Comparison of ENCODE assay signal across 30 mouse cellular contexts in genomic region chr11:60823771-60824170, GRCm38 (mm10).
"Had no signal": no experiment of that assay in that cellular context is flagged by ENCODE, and none has a peak within 500 bp of the region (broad histone marks: within the 10 kb centered on the region; RNA-seq: fewer than 3 reads in every experiment).

No protein-coding gene starts in this region.

- H3K27ac ChIP-seq: left cerebral cortex, adult 2 months; limb, embryonic 10.5 days; limb, embryonic 12.5 days; limb, embryonic 13.5 days; limb, embryonic 15.5 days; liver, embryonic 12.5 days; liver, embryonic 13.5 days; liver, embryonic 14.5 days; liver, embryonic 15.5 days; lung, embryonic 15.5 days; macrophage; midbrain, embryonic 10.5 days; midbrain, embryonic 12.5 days; midbrain, embryonic 13.5 days; midbrain, embryonic 15.5 days; neural tube, embryonic 12.5 days had no signal

- H3K4me3 ChIP-seq: left cerebral cortex, adult 2 months; limb, embryonic 10.5 days; limb, embryonic 12.5 days; limb, embryonic 13.5 days; limb, embryonic 15.5 days; liver, embryonic 12.5 days; liver, embryonic 13.5 days; liver, embryonic 15.5 days; lung, embryonic 15.5 days; megakaryocyte, embryonic 14.5 days; midbrain, embryonic 10.5 days; midbrain, embryonic 12.5 days; midbrain, embryonic 13.5 days; midbrain, embryonic 15.5 days; myocyte; neural tube, embryonic 12.5 days had no signal

- H3K27me3 ChIP-seq: limb, embryonic 12.5 days; limb, embryonic 13.5 days; limb, embryonic 15.5 days; liver, embryonic 12.5 days; liver, embryonic 13.5 days; liver, embryonic 15.5 days; lung, embryonic 15.5 days; megakaryocyte, embryonic 14.5 days; midbrain, embryonic 12.5 days; midbrain, embryonic 13.5 days; midbrain, embryonic 15.5 days; neural tube, embryonic 12.5 days had no signal

- ATAC-seq: liver, embryonic 12.5 days; lung, postnatal 0 days; midbrain, embryonic 13.5 days; midbrain, embryonic 15.5 days; midbrain, embryonic 16.5 days had no signal

- H3K4me1 ChIP-seq: limb, embryonic 10.5 days; limb, embryonic 12.5 days; limb, embryonic 13.5 days; limb, embryonic 15.5 days; liver, embryonic 12.5 days; liver, embryonic 15.5 days; lung, embryonic 15.5 days; midbrain, embryonic 12.5 days; midbrain, embryonic 13.5 days; midbrain, embryonic 15.5 days; neural tube, embryonic 12.5 days had no signal

- DNase-seq: left cerebral cortex, postnatal 4 days; liver, embryonic 13.5 days; lung, adult 18-20 months; lung, adult 2 months; lung, embryonic 14.5 days; lung, postnatal 10 days; lung, postnatal 14 days; lung, postnatal 36 days; lung, postnatal 4 days; midbrain, embryonic 14.5 days had no signal

- H3K36me3 ChIP-seq: limb, embryonic 10.5 days; limb, embryonic 12.5 days; limb, embryonic 13.5 days; limb, embryonic 15.5 days; liver, embryonic 12.5 days; liver, embryonic 13.5 days; liver, embryonic 15.5 days; lung, embryonic 15.5 days; midbrain, embryonic 10.5 days; midbrain, embryonic 12.5 days; midbrain, embryonic 13.5 days; midbrain, embryonic 15.5 days; neural tube, embryonic 12.5 days had no signal

- H3K4me2 ChIP-seq: limb, embryonic 12.5 days; limb, embryonic 13.5 days; limb, embryonic 15.5 days; liver, embryonic 12.5 days; liver, embryonic 13.5 days; liver, embryonic 15.5 days; lung, embryonic 14.5 days; lung, embryonic 15.5 days; midbrain, embryonic 11.5 days; midbrain, embryonic 12.5 days; midbrain, embryonic 13.5 days; midbrain, embryonic 15.5 days; neural tube, embryonic 12.5 days had no signal

- H3K9me3 ChIP-seq: limb, embryonic 10.5 days; limb, embryonic 12.5 days; limb, embryonic 13.5 days; limb, embryonic 15.5 days; liver, embryonic 12.5 days; liver, embryonic 13.5 days; liver, embryonic 15.5 days; lung, embryonic 15.5 days; midbrain, embryonic 10.5 days; midbrain, embryonic 12.5 days; midbrain, embryonic 13.5 days; midbrain, embryonic 15.5 days; neural tube, embryonic 12.5 days had no signal

- H3K9ac ChIP-seq: limb, embryonic 12.5 days; limb, embryonic 13.5 days; limb, embryonic 15.5 days; liver, embryonic 12.5 days; liver, embryonic 13.5 days; liver, embryonic 14.5 days; liver, embryonic 15.5 days; lung, embryonic 14.5 days; lung, embryonic 15.5 days; midbrain, embryonic 12.5 days; midbrain, embryonic 13.5 days; midbrain, embryonic 15.5 days; neural tube, embryonic 12.5 days had no signal
